Mouse (Mus musculus) embryonic fibroblast, embryonic 13.5 days (primary cell): ENCODE measurements at regions not wholly inside any gene's neighbourhood (a gene's known extent, or its start where the extent isn't known, plus 50 kb on each side); places are given as distances from the start of the nearest gene placed in this dataset.

ENCODE experiments used
- CTCF ChIP-seq: IDR thresholded peaks from 2 replicates; pipeline ENCODE4 v1.5.1; 2011; ENCODE audit warnings: mild to moderate bottlenecking, control low read depth, low read length, moderate library complexity, borderline replicate concordance; ENCODE audit not compliant: insufficient read depth
- POLR2A ChIP-seq: IDR thresholded peaks from 2 replicates; pipeline ENCODE4 v1.6.1; 2011; ENCODE audit warnings: low read depth, mild to moderate bottlenecking, control low read depth, low read length, moderate library complexity

DNA sequence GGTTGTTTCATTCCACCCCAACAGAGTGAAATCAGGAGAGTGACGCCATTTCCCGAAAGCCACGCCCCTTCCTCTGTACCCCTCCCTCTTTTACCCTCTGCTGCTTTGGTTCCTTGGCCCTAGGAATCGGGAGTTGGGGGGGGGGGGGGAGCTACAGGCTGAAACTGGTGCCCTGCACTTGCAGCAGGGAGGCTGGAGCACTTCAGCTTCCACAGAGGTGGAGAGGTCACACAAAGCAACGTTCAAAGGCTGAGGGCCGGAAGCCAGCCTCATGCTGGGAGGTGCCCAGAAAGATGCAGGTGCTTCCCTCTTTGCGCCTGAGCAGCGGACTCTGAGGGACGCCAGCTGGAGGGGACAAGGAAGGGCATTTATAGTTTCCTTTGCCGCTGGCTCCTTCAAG, 69.1 kb upstream of the Rapgef5 start:
- TF ChIP-seq CTCF (no peak), POLR2A (no peak)
